Mouse (Mus musculus): ENCODE measurements around the gene Rad51ap1.

Rad51ap1 gene

GRCm38 (mm10) chr6:126939487-126940171, at the start of gene Rad51ap1, which contains the start of gene D6Wsu163e:
Rad51ap1 (minus strand) TSS chr6:126939587.
D6Wsu163e (plus strand) TSS chr6:126939962.
- DNase-seq (ENCODE audit: low read depth, low spot score) = peak; percentile 95

GRCm38 (mm10) chr6:126981539-126982234, 42.3 kb upstream of the Rad51ap1 start:
- DNase-seq (ENCODE audit: low read depth, low spot score) = no peak

GRCm38 (mm10) chr6:126966241-126967026, 27.0 kb upstream of the Rad51ap1 start:
- DNase-seq (ENCODE audit: low read depth, low spot score) = no peak

- DNase-seq (ENCODE audit: low read depth, low spot score) = no peak
These were observed 24.0 kb upstream of the Rad51ap1 start for GRCm38 (mm10) chr6:126963426-126963825.

- DNase-seq (ENCODE audit: low read depth, low spot score) = no peak
These were observed 23.3 kb upstream of the Rad51ap1 start for GRCm38 (mm10) chr6:126962709-126963108.

GRCm38 (mm10) chr6:126961371-126962018, 22.1 kb upstream of the Rad51ap1 start:
- no peak for DNase-seq (ENCODE audit: low read depth, low spot score)

- DNase-seq (ENCODE audit: low read depth, low spot score) = peak; percentile 83
These were observed 16.3 kb upstream of the Rad51ap1 start for GRCm38 (mm10) chr6:126955734-126956133.

GRCm38 (mm10) chr6:126948336-126948735, 8.9 kb upstream of the Rad51ap1 start:
- DNase-seq (ENCODE audit: low read depth, low spot score) = no peak

GRCm38 (mm10) chr6:126940451-126940850, 1.1 kb upstream of the Rad51ap1 start:
- DNase-seq (ENCODE audit: low read depth, low spot score) = peak; percentile 48

- peak; percentile 28 for DNase-seq (ENCODE audit: low read depth, low spot score)
These were observed 417 bp downstream of the Rad51ap1 start for GRCm38 (mm10) chr6:126938853-126939486.

- peak; percentile 32 for DNase-seq (ENCODE audit: low read depth, low spot score)
These were observed 1.3 kb downstream of the Rad51ap1 start for GRCm38 (mm10) chr6:126938047-126938446.

GRCm38 (mm10) chr6:126932896-126933295, 6.5 kb downstream of the Rad51ap1 start:
- no peak for DNase-seq (ENCODE audit: low read depth, low spot score)

- peak; percentile 87 for DNase-seq (ENCODE audit: low read depth, low spot score)
These were observed 18.1 kb downstream of the Rad51ap1 start, which contains the start of gene Dyrk4 for GRCm38 (mm10) chr6:126921111-126921881. Dyrk4 (minus strand) TSS chr6:126921839.

- no peak for DNase-seq (ENCODE audit: low read depth, low spot score)
These were observed 24.5 kb downstream of the Rad51ap1 start for GRCm38 (mm10) chr6:126914928-126915327.

GRCm38 (mm10) chr6:126910727-126911126, 28.7 kb downstream of the Rad51ap1 start:
- no peak for DNase-seq (ENCODE audit: low read depth, low spot score)

- DNase-seq (ENCODE audit: low read depth, low spot score) = no peak
These were observed 31.5 kb downstream of the Rad51ap1 start for GRCm38 (mm10) chr6:126907876-126908275.

GRCm38 (mm10) chr6:126907378-126907777, 32.0 kb downstream of the Rad51ap1 start:
- no peak for DNase-seq (ENCODE audit: low read depth, low spot score)

- no peak for DNase-seq (ENCODE audit: low read depth, low spot score)
These were observed 62.3 kb downstream of the Rad51ap1 start for GRCm38 (mm10) chr6:126877118-126877517.

Measured in R1 (cell line).